Mouse (Mus musculus): ENCODE measurements around the gene Rufy2. TPM values are rescaled to one million over a fixed set of nuclear protein-coding genes. Genes with fewer than 3 reads are reported as not detected.
A peak's percentile ranks its signal among the peaks of the same experiment; 100 is the strongest.

Gene Rufy2
- total and polyA plus RNA-seq, 3 experiments = 1.8 to 2.6 TPM; not detected in 1

GRCm38 (mm10) chr10:63010268-63010667, 30.2 kb downstream of the Rufy2 start:
- no peaks in the 10 kb centered on the region for H3K27me3 ChIP-seq (ENCODE audit: control insufficient read depth in 1 of 2, insufficient read depth in 2 of 2, low read length in 2 of 2)
- no peak overlapping the region for H3K4me3 ChIP-seq (ENCODE audit: control insufficient read depth in 1 of 2, insufficient read depth in 1 of 2, low read depth in 2 of 2, low read length in 2 of 2)
- H3K27ac ChIP-seq (ENCODE audit: control insufficient read depth, low read depth, low read length) = peak overlapping the region; percentile 65
- H3K9me3 ChIP-seq (replicated peaks; ENCODE audit: insufficient read depth, low read length) = no peaks in the 10 kb centered on the region
- H3K4me1 ChIP-seq (ENCODE audit: control insufficient read depth in 1 of 2, insufficient read depth in 2 of 2, low read length in 2 of 2) = peaks cover 9 to 21% of the 10 kb centered on the region in 2 experiments
- DNase-seq (ENCODE audit: low read depth, low spot score) = peak; percentile 90
- no peaks in the 10 kb centered on the region for H3K79me2 ChIP-seq (ENCODE audit: control insufficient read depth, insufficient read depth, low read length, poor library complexity)
- H3K9ac ChIP-seq (ENCODE audit: control insufficient read depth, low read depth, low read length, poor library complexity, severe bottlenecking) = no peak overlapping the region
- peaks cover 5 to 37% of the 10 kb centered on the region in 2 experiments; a peak in 3 of 4 replicates for H3K36me3 ChIP-seq (ENCODE audit: control insufficient read depth in 1 of 2, insufficient read depth in 2 of 2, low read length in 2 of 2)
- TF ChIP-seq MAFK (IDR thresholded peaks at IDR 0.05; ENCODE audit: borderline replicate concordance, low read depth, low read length) = no peak
- peak; percentile 79 for TF ChIP-seq USF1 (IDR thresholded peaks at IDR 0.05; ENCODE audit: low read depth, low read length)
- TF ChIP-seq ZKSCAN1 (IDR thresholded peaks at IDR 0.05; ENCODE audit: low read depth, low read length) = no peak
- peak; percentile 86 for TF ChIP-seq GATA1 (IDR thresholded peaks at IDR 0.05; ENCODE audit: low read depth, low read length)
- TF ChIP-seq TAL1 (IDR thresholded peaks at IDR 0.05; ENCODE audit: low read length) = peak; percentile 93
- peak; percentile 84 to 89 for TF ChIP-seq EP300 (IDR thresholded peaks at IDR 0.05; ENCODE audit: low read depth in 1 of 2, low read length in 2 of 2)
- TF ChIP-seq TCF12 (IDR thresholded peaks at IDR 0.05; ENCODE audit: low read depth, low read length) = peak; percentile 90
- peak; percentile 87 for TF ChIP-seq MAX (IDR thresholded peaks at IDR 0.05; ENCODE audit: low read length)
- peak; percentile 92 for TF ChIP-seq MXI1 (IDR thresholded peaks at IDR 0.05; ENCODE audit: low read depth, low read length)
- peak; percentile 74 for TF ChIP-seq ETS1 (IDR thresholded peaks at IDR 0.05; ENCODE audit: low read depth, low read length)
- TF ChIP-seq TBP (IDR thresholded peaks at IDR 0.05; ENCODE audit: low read depth, low read length) = 0 out of 2 replicates have a peak, but pooled peaks have one; percentile 43
- TF ChIP-seq POLR2AphosphoS2 (IDR thresholded peaks at IDR 0.05; ENCODE audit: low read length) = peak; percentile 73; the same call in 1 of the 2 replicates
- TF ChIP-seq RCOR1 (IDR thresholded peaks at IDR 0.05; ENCODE audit: low read depth, low read length) = peak; percentile 65
- TF ChIP-seq SIN3A (IDR thresholded peaks at IDR 0.05; ENCODE audit: low read length) = peak; percentile 87
- no peak for TF ChIP-seq GABPA (IDR thresholded peaks at IDR 0.05; ENCODE audit: low read depth, low read length)
- TF ChIP-seq POLR2A (IDR thresholded peaks at IDR 0.05; ENCODE audit: control insufficient read depth in 1 of 2, insufficient read depth in 1 of 2, low read depth in 1 of 2, low read length in 2 of 2, poor library complexity in 1 of 2) = 0 out of 4 replicates have a peak, but pooled peaks of 1 of the 2 experiments have one; percentile 8
- peak; percentile 89 for TF ChIP-seq MYC (IDR thresholded peaks at IDR 0.05; ENCODE audit: low read depth, low read length)
- TF ChIP-seq BHLHE40 (IDR thresholded peaks at IDR 0.05; ENCODE audit: borderline replicate concordance, low read depth, low read length) = no peak

GRCm38 (mm10) chr10:63011556-63011955, 31.5 kb downstream of the Rufy2 start:
- Histone ChIP-seq H3K27me3 (ENCODE audit: control insufficient read depth in 1 of 2, insufficient read depth in 2 of 2, low read length in 2 of 2) (no peaks in the 10 kb centered on the region), H3K9ac (ENCODE audit: control insufficient read depth, low read depth, low read length, poor library complexity, severe bottlenecking) (no peak overlapping the region), H3K36me3 (ENCODE audit: control insufficient read depth in 1 of 2, insufficient read depth in 2 of 2, low read length in 2 of 2) (peaks cover 9 to 37% of the 10 kb centered on the region in 2 experiments), H3K4me1 (ENCODE audit: control insufficient read depth in 1 of 2, insufficient read depth in 2 of 2, low read length in 2 of 2) (peaks cover 9 to 21% of the 10 kb centered on the region in 2 experiments), H3K9me3 (replicated peaks; ENCODE audit: insufficient read depth, low read length) (no peaks in the 10 kb centered on the region), H3K27ac (ENCODE audit: control insufficient read depth, low read depth, low read length) (no peak overlapping the region), H3K4me3 (ENCODE audit: control insufficient read depth in 1 of 2, insufficient read depth in 1 of 2, low read depth in 2 of 2, low read length in 2 of 2) (no peak overlapping the region), H3K79me2 (ENCODE audit: control insufficient read depth, insufficient read depth, low read length, poor library complexity) (no peaks in the 10 kb centered on the region)
- no peak for DNase-seq (ENCODE audit: low read depth, low spot score)
- no peak for TF ChIP-seq CTCF (IDR thresholded peaks at IDR 0.05 in 2 of 3, conservative IDR thresholded peaks at IDR 0.05 in 1 of 3; ENCODE audit: control insufficient read depth in 1 of 3, insufficient read depth in 1 of 3, low read depth in 2 of 3, low read length in 3 of 3, poor library complexity in 1 of 3, severe bottlenecking in 1 of 3)
- no peak for TF ChIP-seq ELF1 (IDR thresholded peaks at IDR 0.05; ENCODE audit: low read depth, low read length)
- TF ChIP-seq CHD1 (IDR thresholded peaks at IDR 0.05; ENCODE audit: low read depth, low read length) = no peak
- TF ChIP-seq HCFC1 (IDR thresholded peaks at IDR 0.05; ENCODE audit: low read depth, low read length) = no peak
- TF ChIP-seq EP300 (IDR thresholded peaks at IDR 0.05; ENCODE audit: low read depth in 1 of 2, low read length in 2 of 2) = no peak
